Mouse (Mus musculus) MEL (cell line): ENCODE measurements around the gene Golga2. TPM values are rescaled to one million over a fixed set of nuclear protein-coding genes. Genes with fewer than 3 reads are reported as not detected.

ENCODE experiments used
- DNase-seq: peaks from one replicate; pipeline ENCODE4 v3.0.0; 2011; ENCODE audit warnings: low read depth, low spot score
- H3K27ac ChIP-seq: 2 replicates; pipeline ENCODE4 v1.5.1; 2012; ENCODE audit warnings: low read depth, mild to moderate bottlenecking, control low read depth, low read length, moderate library complexity; ENCODE audit not compliant: control insufficient read depth
- H3K27me3 ChIP-seq, 2 experiments: fragments of 150-350 bp in 1 of 2; sonication (generic) in 1 of 2; 2 replicates each; pipeline ENCODE4 v1.6.1; 2012; ENCODE audit warnings: low read length in 2 of 2, mild to moderate bottlenecking in 2 of 2, improper control_type of control experiment in 1 of 2, moderate library complexity in 1 of 2; ENCODE audit not compliant: insufficient read depth in 2 of 2, control insufficient read depth in 1 of 2
- H3K36me3 ChIP-seq, 2 experiments: 2 replicates each; pipeline ENCODE4 v1.6.1; 2012 to 2014; ENCODE audit warnings: low read length in 2 of 2, improper control_type of control experiment in 1 of 2, inconsistent platforms in 1 of 2, mild to moderate bottlenecking in 1 of 2; ENCODE audit not compliant: insufficient read depth in 2 of 2, control insufficient read depth in 1 of 2
- H3K4me1 ChIP-seq, 2 experiments: fragments of 150-350 bp in 1 of 2; sonication (generic) in 1 of 2; 2 replicates each; pipeline ENCODE4 v1.6.1; 2012; ENCODE audit warnings: low read length in 2 of 2, improper control_type of control experiment in 1 of 2, mild to moderate bottlenecking in 1 of 2; ENCODE audit not compliant: insufficient read depth in 2 of 2, control insufficient read depth in 1 of 2
- H3K4me3 ChIP-seq, 2 experiments: fragments of 150-350 bp in 1 of 2; sonication (generic) in 1 of 2; 2 replicates each; pipeline ENCODE4 v1.5.1; 2012; ENCODE audit warnings: low read depth in 2 of 2, low read length in 2 of 2, mild to moderate bottlenecking in 2 of 2, moderate library complexity in 2 of 2, control low read depth in 1 of 2, improper control_type of control experiment in 1 of 2; ENCODE audit not compliant: control insufficient read depth in 1 of 2, insufficient read depth in 1 of 2
- H3K79me2 ChIP-seq: 2 replicates; pipeline ENCODE4 v1.6.1; 2012; ENCODE audit warnings: mild to moderate bottlenecking, low read length, moderate library complexity; ENCODE audit not compliant: control insufficient read depth, poor library complexity, insufficient read depth
- H3K9ac ChIP-seq: 2 replicates; pipeline ENCODE4 v1.6.1; 2012; ENCODE audit warnings: low read depth, mild to moderate bottlenecking, control low read depth, low read length, moderate library complexity; ENCODE audit not compliant: control insufficient read depth, poor library complexity, severe bottlenecking
- H3K9me3 ChIP-seq: fragments of 150-350 bp; sonication (generic); replicated peaks from 2 replicates; pipeline ENCODE4 v1.6.1; 2012; ENCODE audit warnings: mild to moderate bottlenecking, low read length, improper control_type of control experiment, moderate library complexity; ENCODE audit not compliant: insufficient read depth
- BHLHE40 ChIP-seq: IDR thresholded peaks from 2 replicates; pipeline ENCODE4 v1.6.1; 2012; ENCODE audit warnings: low read depth, mild to moderate bottlenecking, inconsistent platforms, low read length, improper control_type of control experiment, borderline replicate concordance
- HCFC1 ChIP-seq: IDR thresholded peaks from 2 replicates; pipeline ENCODE4 v1.6.1; 2012; ENCODE audit warnings: low read depth, mild to moderate bottlenecking, inconsistent platforms, low read length, improper control_type of control experiment, moderate library complexity
- KAT2A ChIP-seq: conservative IDR thresholded peaks from 2 replicates; pipeline ENCODE4 v1.6.1; 2012; ENCODE audit warnings: low read depth, low read length, improper control_type of control experiment, inconsistent platforms
- MAZ ChIP-seq: IDR thresholded peaks from 2 replicates; pipeline ENCODE4 v1.6.1; 2012; ENCODE audit warnings: low read depth, mild to moderate bottlenecking, inconsistent platforms, low read length, improper control_type of control experiment
- MEF2A ChIP-seq: IDR thresholded peaks from 2 replicates; pipeline ENCODE4 v1.6.1; 2014; ENCODE audit warnings: low read depth, mild to moderate bottlenecking, inconsistent platforms, low read length, improper control_type of control experiment; ENCODE audit not compliant: poor library complexity, insufficient replicate concordance, severe bottlenecking; ENCODE audit errors: extremely low read depth
- MXI1 ChIP-seq: IDR thresholded peaks from 2 replicates; pipeline ENCODE4 v1.6.1; 2011; ENCODE audit warnings: mild to moderate bottlenecking, low read depth, low read length, improper control_type of control experiment
- MYC ChIP-seq: IDR thresholded peaks from 2 replicates; pipeline ENCODE4 v1.6.1; 2011; ENCODE audit warnings: low read depth, mild to moderate bottlenecking, low read length, improper control_type of control experiment, moderate library complexity
- NELFE ChIP-seq: IDR thresholded peaks from 2 replicates; pipeline ENCODE4 v1.6.1; 2011; ENCODE audit warnings: low read depth, low read length, improper control_type of control experiment
- NRF1 ChIP-seq: IDR thresholded peaks from 2 replicates; pipeline ENCODE4 v1.6.1; 2014; ENCODE audit warnings: low read depth, mild to moderate bottlenecking, inconsistent platforms, low read length, improper control_type of control experiment, moderate library complexity; ENCODE audit not compliant: poor library complexity, insufficient read depth, severe bottlenecking
- POLR2A ChIP-seq, 2 experiments: IDR thresholded peaks; 2 replicates each; pipeline ENCODE4 v1.6.1; 2011 to 2012; ENCODE audit warnings: low read length in 2 of 2, mild to moderate bottlenecking in 2 of 2, control low read depth in 1 of 2, improper control_type of control experiment in 1 of 2, low read depth in 1 of 2, moderate library complexity in 1 of 2; ENCODE audit not compliant: control insufficient read depth in 1 of 2, insufficient read depth in 1 of 2, poor library complexity in 1 of 2
- POLR2AphosphoS2 ChIP-seq: IDR thresholded peaks from 2 replicates; pipeline ENCODE4 v1.6.1; 2011; ENCODE audit warnings: low read length, improper control_type of control experiment
- TAL1 ChIP-seq: IDR thresholded peaks from 2 replicates; pipeline ENCODE4 v1.6.1; 2012; ENCODE audit warnings: mild to moderate bottlenecking, inconsistent platforms, low read length, moderate library complexity, mixed read lengths
- UBTF ChIP-seq: IDR thresholded peaks from 2 replicates; pipeline ENCODE4 v1.6.1; 2012; ENCODE audit warnings: low read depth, mild to moderate bottlenecking, inconsistent platforms, low read length, improper control_type of control experiment, moderate library complexity, borderline replicate concordance; ENCODE audit not compliant: insufficient read depth
- USF1 ChIP-seq: IDR thresholded peaks from 2 replicates; pipeline ENCODE4 v1.6.1; 2014; ENCODE audit warnings: low read depth, mild to moderate bottlenecking, inconsistent platforms, low read length, improper control_type of control experiment, moderate library complexity
- ZC3H11A ChIP-seq: IDR thresholded peaks from 2 replicates; pipeline ENCODE4 v1.6.1; 2012; ENCODE audit warnings: low read depth, mild to moderate bottlenecking, inconsistent platforms, low read length, improper control_type of control experiment
- polyA plus RNA-seq, 2 experiments: library from polyadenylated mRNA; stranded (reverse) in 1 of 2; unstranded in 1 of 2; fragments of >175 nt in 1 of 2; fragments of >200 nt in 1 of 2; gene quantifications; 2 replicates each; pipeline versions ENCODE4 v1.2.1 to v1.2.4; 2012; ENCODE audit warnings: low replicate concordance in 2 of 2, low read depth in 1 of 2; ENCODE audit not compliant: insufficient read length in 2 of 2, insufficient read depth in 1 of 2, missing spikeins in 1 of 2
- total RNA-seq: library from RNA; depleted of rRNA; stranded (reverse); fragments of 300-350 nt; gene quantifications from 2 replicates; pipeline ENCODE4 v1.2.3, GENCODE M21; 2012

Gene Golga2
- total and polyA plus RNA-seq, 3 experiments, result 20.3 to 38.6 TPM; not detected in 1

DNA sequence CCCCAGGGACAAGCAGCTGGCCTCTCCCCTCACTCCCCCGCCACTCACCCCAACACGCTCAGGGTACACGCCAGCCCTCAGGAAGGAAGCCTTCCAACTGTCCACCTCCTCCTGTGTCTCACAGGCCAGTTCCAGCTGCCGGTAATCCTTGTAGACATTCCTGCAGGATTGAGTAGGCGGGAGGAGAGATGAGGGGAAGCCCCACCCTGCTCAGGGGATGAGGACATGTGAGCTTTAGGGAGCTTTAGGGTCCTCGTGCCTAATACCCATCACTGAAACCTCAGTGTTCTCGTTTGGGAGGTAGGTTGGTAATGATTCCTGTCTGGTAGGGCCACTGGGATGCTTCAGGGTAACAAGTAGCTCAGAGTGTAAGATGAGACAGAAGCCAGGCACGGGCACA is 28.6 kb downstream of the Golga2 start:
- H3K36me3 ChIP-seq, result no peaks in the 10 kb centered on the region
- no peak overlapping the region for H3K4me3 ChIP-seq
- H3K9me3 ChIP-seq, result no peaks in the 10 kb centered on the region
- no peak overlapping the region for H3K27ac ChIP-seq
- H3K79me2 ChIP-seq, result no peaks in the 10 kb centered on the region
- TF ChIP-seq POLR2AphosphoS2 (no peak), NRF1 (no peak), KAT2A (no peak)
- no peak for DNase-seq
- H3K27me3 ChIP-seq, result peaks cover 0 to 2% of the 10 kb centered on the region in 2 experiments; a peak in 2 of 4 replicates
- no peak overlapping the region for H3K9ac ChIP-seq
- H3K4me1 ChIP-seq, result peaks cover 2 to 3% of the 10 kb centered on the region in 2 experiments; a peak in 2 of 4 replicates

DNA sequence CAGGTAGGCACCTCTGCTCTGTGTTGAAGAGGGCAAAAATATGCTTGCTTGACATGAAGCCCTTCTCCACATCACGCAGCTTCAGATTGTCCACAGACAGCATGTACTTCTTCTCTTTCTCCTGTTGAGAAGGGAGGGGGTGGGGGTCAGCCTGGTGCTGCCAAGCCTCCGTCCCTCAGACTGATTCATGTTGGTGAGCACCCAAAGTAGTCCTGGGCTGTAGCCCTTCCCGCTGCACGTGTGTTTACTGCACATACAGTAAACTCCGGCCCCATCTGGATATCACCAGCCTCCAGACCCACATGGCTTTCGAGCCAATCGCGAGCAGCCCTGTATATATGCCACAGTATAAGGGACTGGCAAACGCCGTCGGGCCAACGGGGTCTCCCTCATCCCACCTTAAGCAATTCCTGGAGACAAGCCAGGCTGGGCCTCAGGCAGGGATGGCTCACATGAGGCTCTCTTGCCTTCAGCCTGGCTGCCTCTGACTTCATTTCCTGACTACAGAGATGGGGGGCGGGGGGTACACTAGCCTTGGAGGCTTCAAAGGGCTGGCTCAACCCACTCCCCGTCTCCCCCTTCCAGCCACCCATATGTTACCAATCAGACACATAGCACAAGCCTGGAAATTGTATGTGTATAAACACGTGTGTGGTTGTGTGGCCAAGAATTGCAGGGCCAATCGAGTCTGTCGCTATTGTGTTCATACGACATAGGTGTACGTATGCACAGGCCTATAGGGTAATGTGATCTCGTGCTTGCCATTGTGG is 29.9 kb downstream of the Golga2 start:
- H3K9ac ChIP-seq, result no peak overlapping the region
- H3K79me2 ChIP-seq, result no peaks in the 10 kb centered on the region
- DNase-seq, result no peak
- H3K27me3 ChIP-seq, result peaks cover 1 to 3% of the 10 kb centered on the region in 2 experiments; a peak in 3 of 4 replicates
- H3K4me3 ChIP-seq, result no peak overlapping the region
- H3K36me3 ChIP-seq, result no peaks in the 10 kb centered on the region
- H3K4me1 ChIP-seq, result no peaks in the 10 kb centered on the region
- no peaks in the 10 kb centered on the region for H3K9me3 ChIP-seq
- TF ChIP-seq ZC3H11A, result no peak
- no peak for TF ChIP-seq NELFE
- no peak for TF ChIP-seq KAT2A
- TF ChIP-seq UBTF, result no peak
- TF ChIP-seq MXI1, result no peak
- no peak for TF ChIP-seq BHLHE40
- no peak for TF ChIP-seq MEF2A
- TF ChIP-seq NRF1, result no peak
- TF ChIP-seq POLR2A (IDR thresholded peaks at IDR 0.05; ENCODE audit: control insufficient read depth in 1 of 2, insufficient read depth in 1 of 2, low read depth in 1 of 2, low read length in 2 of 2, poor library complexity in 1 of 2), result no peak
- TF ChIP-seq TAL1, result no peak
- TF ChIP-seq MAZ, result no peak
- TF ChIP-seq HCFC1, result no peak
- no peak for TF ChIP-seq USF1
- TF ChIP-seq POLR2AphosphoS2, result no peak
- no peak for TF ChIP-seq MYC
- no peak overlapping the region for H3K27ac ChIP-seq
